Mouse (Mus musculus): ENCODE results near the gene Hhipl2. TPM values are rescaled to one million over a fixed set of nuclear protein-coding genes. Genes with fewer than 3 reads are reported as not detected.

Gene Hhipl2
- total RNA-seq, 4 experiments from 2014 or later = not detected

Other genes with a start within 250 kb of the Hhipl2 start
- 10 to 100 TPM; 14.9 to 20.2 (median 18.8) TPM for gene Disp1, start 196.7 kb upstream of the Hhipl2 start, total RNA-seq (2022)
- gene Aida, start 121.6 kb upstream of the Hhipl2 start, total RNA-seq (2022) = 10 to 100 TPM; 50.2 to 55.9 (median 54.4) TPM
- 10 to 100 TPM; 49.1 to 70.6 (median 60.9) TPM for gene Brox, start 120.9 kb upstream of the Hhipl2 start, total RNA-seq (2022)
- gene Mia3, start 48.7 kb upstream of the Hhipl2 start, total RNA-seq (2022) = 100 to 1,000 TPM; 195 to 246 (median 224) TPM
- 10 to 100 TPM; 19.3 to 41.6 (median 26.6) TPM for gene Taf1a, start 29.2 kb upstream of the Hhipl2 start, total RNA-seq (2022)